Mouse (Mus musculus) brain, embryonic 14.5 days (tissue): ENCODE data around the gene Nrp2. TPM values are rescaled to one million over a fixed set of nuclear protein-coding genes. Genes with fewer than 3 reads are reported as not detected.

Experiments
- DNase-seq: peaks from one replicate; pipeline ENCODE4 v3.0.0-alpha.2; 2011; ENCODE audit warnings: low read depth
- CTCF ChIP-seq: fragments of 200-500 bp; IDR thresholded peaks from 2 replicates; pipeline ENCODE4 v1.5.1; 2012; ENCODE audit warnings: inconsistent platforms, mild to moderate bottlenecking, moderate library complexity, borderline replicate concordance; ENCODE audit not compliant: insufficient read depth, insufficient read length; ENCODE audit errors: extremely low read depth
- POLR2A ChIP-seq: fragments of 200-500 bp; IDR thresholded peaks from 2 replicates; pipeline ENCODE4 v1.6.1; 2012; ENCODE audit warnings: mild to moderate bottlenecking, inconsistent platforms, borderline replicate concordance; ENCODE audit not compliant: poor library complexity, insufficient read depth, insufficient read length, severe bottlenecking; ENCODE audit errors: extremely low read depth
- polyA plus RNA-seq: library from polyadenylated mRNA; depleted of rRNA; stranded (reverse); fragments of >200 nt; gene quantifications from 2 replicates; pipeline ENCODE4 v1.2.3, GENCODE M21; 2012

Gene Nrp2
- polyA plus RNA-seq, 1 experiment = 66.5 TPM

- DNase-seq = no peak
- TF ChIP-seq CTCF (no peak), POLR2A (no peak)
Observed at GRCm38 (mm10) chr1:62728421-62728820, 25.3 kb downstream of the Nrp2 start.

GRCm38 (mm10) chr1:62728926-62729325 lies 25.8 kb downstream of the Nrp2 start:
- DNase-seq = no peak
- TF ChIP-seq CTCF = no peak
- no peak for TF ChIP-seq POLR2A

GRCm38 (mm10) chr1:62729345-62730150 lies 26.5 kb downstream of the Nrp2 start:
- no peak for TF ChIP-seq CTCF
- DNase-seq = no peak

GRCm38 (mm10) chr1:62732036-62732435 lies 29.0 kb downstream of the Nrp2 start:
- DNase-seq = no peak
- no peak for TF ChIP-seq POLR2A
- no peak for TF ChIP-seq CTCF

DNA sequence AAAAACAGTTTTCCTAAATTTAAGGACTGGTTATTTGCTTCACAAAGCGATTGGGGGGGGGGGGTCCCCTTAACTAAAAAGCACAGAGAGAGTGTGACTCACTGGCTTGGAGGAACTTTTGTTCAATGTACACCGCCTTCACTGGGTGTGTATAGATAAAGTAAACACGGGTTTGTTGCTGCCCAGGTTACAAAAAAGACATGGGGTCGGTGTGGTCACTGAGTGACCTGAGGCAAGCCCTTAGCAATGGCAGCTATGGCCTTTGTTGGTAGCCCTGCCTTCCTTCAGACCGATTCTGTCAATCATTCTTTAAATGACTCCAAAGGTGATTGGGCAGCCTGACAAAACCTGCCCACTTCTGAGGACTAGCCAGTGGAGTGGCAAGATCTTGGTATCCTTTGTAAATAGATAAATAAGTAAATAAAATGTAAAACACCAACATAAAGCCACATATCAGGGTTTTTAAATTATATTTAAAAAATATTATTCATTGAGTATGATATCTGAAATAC lies 31.4 kb downstream of the Nrp2 start:
- TF ChIP-seq CTCF (no peak), POLR2A (no peak)
- no peak for DNase-seq

GRCm38 (mm10) chr1:62734980-62735379 lies 31.9 kb downstream of the Nrp2 start:
- DNase-seq = no peak
- no peak for TF ChIP-seq POLR2A
- TF ChIP-seq CTCF = no peak

DNA sequence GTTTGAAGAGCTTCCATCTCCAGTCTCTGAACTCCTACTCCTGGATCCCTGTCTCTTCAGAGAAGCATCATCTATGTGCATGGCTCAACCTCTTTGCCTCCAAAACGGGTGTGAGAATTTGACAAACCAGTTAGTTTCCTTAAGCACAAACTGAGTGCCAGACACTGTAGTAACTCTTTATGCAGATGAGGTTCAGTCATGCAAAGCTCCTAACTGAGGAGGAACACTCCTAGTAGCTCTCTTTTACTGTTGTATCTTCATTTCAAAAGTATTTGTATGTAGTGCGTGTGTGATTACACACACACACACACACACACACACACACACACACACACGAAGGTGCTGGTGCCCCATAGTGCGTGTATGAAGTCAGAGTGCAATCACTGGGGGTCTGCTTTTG lies 32.8 kb downstream of the Nrp2 start:
- TF ChIP-seq POLR2A (no peak), CTCF (no peak)
- no peak for DNase-seq

DNA sequence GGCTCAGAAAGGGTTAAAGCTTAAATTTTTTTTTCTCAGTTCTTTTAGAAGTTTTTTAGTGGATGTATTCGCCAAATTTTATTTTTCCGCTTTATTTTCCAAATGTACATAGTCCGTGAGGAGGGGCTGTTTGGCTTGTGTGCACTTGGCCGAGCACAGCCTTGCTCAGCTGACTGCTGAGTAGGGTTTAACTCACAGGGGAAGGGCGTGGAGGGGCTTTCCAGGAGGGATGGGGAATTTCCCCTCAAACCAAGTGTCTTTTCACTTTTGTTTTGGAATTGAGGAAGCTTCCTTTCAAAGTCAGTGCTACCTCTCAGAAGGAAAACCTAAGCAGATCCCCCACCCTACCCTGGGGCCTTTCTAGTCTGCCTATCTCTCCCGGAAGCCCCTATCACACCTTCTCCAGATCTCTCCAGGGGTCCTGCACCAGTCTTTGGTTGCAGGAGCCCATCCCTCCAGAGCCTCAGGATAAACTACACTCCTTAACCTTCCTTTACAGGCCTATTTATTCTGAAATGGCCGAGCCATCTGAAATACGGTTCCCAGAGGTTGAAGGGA lies 33.4 kb downstream of the Nrp2 start:
- TF ChIP-seq CTCF = no peak
- no peak for TF ChIP-seq POLR2A
- DNase-seq = no peak

- TF ChIP-seq CTCF = no peak
- TF ChIP-seq POLR2A = no peak
- no peak for DNase-seq
Observed at GRCm38 (mm10) chr1:62738165-62738564, 35.1 kb downstream of the Nrp2 start.

DNA sequence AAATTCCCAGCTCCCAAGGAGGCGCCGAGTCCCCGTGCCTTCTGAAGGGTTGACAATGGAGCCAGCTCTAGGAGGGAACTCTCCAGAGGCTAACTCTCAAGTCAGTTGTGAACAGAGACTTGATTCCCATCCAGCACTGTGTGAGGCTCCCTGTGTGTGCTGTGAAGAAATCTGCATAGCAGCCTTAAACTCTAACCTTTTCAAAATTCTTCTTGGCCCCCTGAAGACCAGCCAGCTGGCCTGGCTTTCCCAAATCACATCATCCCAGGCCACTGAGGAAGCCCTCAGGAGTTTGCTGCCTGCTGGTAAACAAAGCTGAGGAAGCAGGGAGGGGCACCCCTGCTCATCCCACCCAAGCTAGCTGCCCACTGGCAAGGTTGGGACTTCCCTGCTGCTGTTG lies 39.0 kb downstream of the Nrp2 start:
- DNase-seq = no peak
- no peak for TF ChIP-seq POLR2A
- no peak for TF ChIP-seq CTCF

DNA sequence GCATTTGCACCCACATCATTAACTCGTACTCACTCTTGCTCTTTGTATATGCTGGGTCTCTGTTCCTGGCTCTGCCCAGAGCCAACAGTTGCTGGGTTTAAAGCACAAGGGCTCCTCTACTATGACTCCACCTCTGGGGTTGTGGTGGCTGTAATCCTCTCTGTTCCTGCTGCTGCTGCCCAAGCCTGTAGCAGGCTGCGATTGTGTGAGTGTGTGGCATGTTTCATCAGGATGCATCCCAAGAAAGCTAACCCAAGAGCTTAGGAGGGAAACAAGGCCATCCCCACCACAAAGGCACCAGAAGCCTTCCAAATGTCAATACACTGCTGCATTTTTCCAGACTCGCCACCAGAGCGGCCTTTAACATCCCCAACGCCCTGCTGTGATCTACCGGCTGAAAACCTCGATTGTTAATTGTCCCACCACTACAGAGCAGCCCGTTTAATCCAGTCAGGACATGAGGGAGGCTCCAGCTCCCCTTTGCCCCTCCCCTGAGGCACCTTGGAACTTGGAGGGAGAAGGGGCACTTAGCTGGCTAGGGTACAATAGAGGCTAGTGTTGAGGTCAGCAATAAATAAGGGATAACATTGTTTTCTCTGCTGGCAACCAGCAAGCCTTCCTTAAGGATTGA lies 40.1 kb downstream of the Nrp2 start:
- no peak for TF ChIP-seq POLR2A
- 0 out of 2 replicates have a peak, but pooled peaks have one; percentile 13 for TF ChIP-seq CTCF
- DNase-seq = peak; percentile 62
